Mouse (Mus musculus) forebrain, embryonic 16.5 days (tissue): Measurements from ENCODE around the gene Oscar. TPM values are rescaled to one million over a fixed set of nuclear protein-coding genes. Genes with fewer than 3 reads are reported as not detected.

Experiments used
- ATAC-seq: fragments of 200-750 bp; cut with Nextera tagmentation; 2 replicates; pipeline ENCODE4 v1.8.0; 2017; ENCODE audit warnings: mild to moderate bottlenecking, moderate library complexity
- H3K27ac ChIP-seq: fragments of 300-500 bp; sonication (generic); 2 replicates; pipeline ENCODE4 v1.5.1; 2014; ENCODE audit warnings: low read length, control low read depth
- H3K27me3 ChIP-seq: fragments of 300-500 bp; sonication (generic); replicated peaks from 2 replicates; pipeline ENCODE4 v1.6.1; 2014; ENCODE audit warnings: low read length; ENCODE audit not compliant: control insufficient read depth, insufficient read depth
- H3K36me3 ChIP-seq: fragments of 300-500 bp; sonication (generic); 2 replicates; pipeline ENCODE4 v1.6.1; 2014; ENCODE audit not compliant: control insufficient read depth, insufficient read depth
- H3K4me1 ChIP-seq: fragments of 300-500 bp; sonication (generic); replicated peaks from 2 replicates; pipeline ENCODE4 v1.6.1; 2014; ENCODE audit warnings: low read length; ENCODE audit not compliant: control insufficient read depth, insufficient read depth
- H3K4me2 ChIP-seq: fragments of 300-500 bp; sonication (generic); 2 replicates; pipeline ENCODE4 v1.6.1; 2014; ENCODE audit warnings: mild to moderate bottlenecking, low read length, control low read depth
- H3K4me3 ChIP-seq: fragments of 300-500 bp; sonication (generic); replicated peaks from 2 replicates; pipeline ENCODE4 v1.5.1; 2014; ENCODE audit warnings: mild to moderate bottlenecking, low read length, control low read depth
- H3K9ac ChIP-seq: fragments of 300-500 bp; sonication (generic); replicated peaks from 2 replicates; pipeline ENCODE4 v1.6.1; 2014; ENCODE audit warnings: low read depth, low read length, control low read depth
- H3K9me3 ChIP-seq: fragments of 300-500 bp; sonication (generic); 2 replicates; pipeline ENCODE4 v1.6.1; 2016; ENCODE audit warnings: low read length; ENCODE audit not compliant: control insufficient read depth
- WGBS: fragments of 180-500 bp; shearing (Covaris S2); extraction: QIAGEN DNeasy Blood & Tissue Kit; methylation state at CpG from one replicate; pipeline ENCODE4 v1.1.7; 2014; 5-methylcytosine and 5-hydroxymethylcytosine counted together
- polyA plus RNA-seq: library from polyadenylated mRNA; unstranded; fragments of >200 nt; fragmentation: Nextera tagmentation; extraction: Ambion mirVana; gene quantifications from 2 replicates; pipeline ENCODE4 v1.2.1, GENCODE M21; 2015

Gene Oscar
- polyA plus RNA-seq, 1 experiment from 2014 or later, result 0.46 TPM

DNA sequence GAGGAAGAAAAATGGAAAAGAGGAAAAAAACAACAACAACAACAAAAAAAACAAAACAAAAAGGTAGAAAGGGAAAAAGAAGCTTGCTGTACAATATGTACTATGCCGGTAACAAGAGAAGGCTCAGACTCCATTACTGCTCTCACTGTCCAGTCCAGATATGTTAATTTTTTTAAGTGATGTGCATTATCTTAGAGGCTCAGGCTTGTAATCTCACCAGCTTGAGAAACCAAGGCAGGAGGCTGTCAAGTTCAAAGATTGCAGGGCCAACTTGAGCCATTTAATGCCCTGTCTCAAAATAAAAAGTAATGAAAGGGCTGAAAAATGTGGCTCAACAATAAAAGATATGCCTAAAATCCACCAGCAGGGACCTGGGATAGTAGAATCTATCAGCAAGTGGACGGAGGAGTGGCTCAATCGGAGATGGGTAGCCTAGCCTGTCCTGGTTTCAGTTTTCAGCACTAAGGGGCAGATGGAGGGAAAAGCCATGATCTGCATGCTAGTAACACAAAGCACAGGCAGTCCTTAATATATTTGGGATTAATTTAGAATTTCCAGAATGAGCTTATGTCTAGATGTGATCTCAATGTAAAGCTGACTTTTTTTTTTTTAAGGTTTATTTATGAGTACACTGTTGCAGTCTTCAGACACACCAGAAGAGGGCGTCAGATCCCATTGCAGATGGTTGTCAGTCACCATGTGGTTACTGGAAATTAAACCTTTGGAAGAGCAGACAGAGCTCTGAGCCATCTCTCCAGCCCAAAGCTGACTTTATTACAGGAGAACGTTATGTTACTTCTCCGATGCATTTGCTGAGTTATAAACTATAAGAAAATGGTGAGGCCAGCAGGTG, 658 bp upstream of the Oscar start:
- Histone ChIP-seq H3K4me2 (peak overlapping the region; percentile 69), H3K27ac (0 out of 2 replicates have a peak overlapping the region, but pooled peaks have one; percentile 27)

DNA sequence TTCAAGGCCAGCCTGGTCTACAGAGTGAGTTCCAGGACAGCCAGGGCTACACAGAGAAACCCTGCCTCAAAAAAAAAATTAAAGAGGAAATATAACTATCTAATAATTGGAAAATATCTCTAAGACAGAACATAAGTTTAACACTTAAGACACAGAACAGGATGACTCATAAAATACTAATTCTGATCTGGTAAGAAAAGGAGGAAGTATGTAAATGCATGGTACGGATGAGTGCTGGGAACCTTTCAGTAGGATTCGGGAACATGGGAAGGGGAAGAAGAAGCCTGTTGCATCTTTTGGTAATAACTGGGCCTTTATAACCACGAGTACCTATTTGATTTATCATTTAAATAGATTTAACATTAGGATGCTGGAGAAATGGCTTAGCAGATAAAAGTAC, 1.9 kb downstream of the Oscar start:
- WGBS, result 84% methylated on average over 3 of the region's 3 CpGs
- H3K9ac ChIP-seq, result no peak overlapping the region
- H3K36me3 ChIP-seq, result no peaks in the 10 kb centered on the region
- no peak overlapping the region for H3K27ac ChIP-seq
- H3K9me3 ChIP-seq, result no peaks in the 10 kb centered on the region
- H3K4me1 ChIP-seq, result peaks cover 6% of the 10 kb centered on the region
- ATAC-seq, result no peak
- H3K4me2 ChIP-seq, result no peak overlapping the region
- H3K27me3 ChIP-seq, result no peaks in the 10 kb centered on the region
- no peak overlapping the region for H3K4me3 ChIP-seq

More for the DNA sequence above, 658 bp upstream of the Oscar start:
- Histone ChIP-seq H3K9ac (no peak overlapping the region), H3K36me3 (peaks cover 7% of the 10 kb centered on the region), H3K27me3 (no peaks in the 10 kb centered on the region), H3K4me1 (peaks cover 6% of the 10 kb centered on the region), H3K9me3 (no peaks in the 10 kb centered on the region), H3K4me3 (peak overlapping the region; percentile 61)
- 43% methylated on average over 6 of the region's 6 CpGs for WGBS
- peak; percentile 63 for ATAC-seq

DNA sequence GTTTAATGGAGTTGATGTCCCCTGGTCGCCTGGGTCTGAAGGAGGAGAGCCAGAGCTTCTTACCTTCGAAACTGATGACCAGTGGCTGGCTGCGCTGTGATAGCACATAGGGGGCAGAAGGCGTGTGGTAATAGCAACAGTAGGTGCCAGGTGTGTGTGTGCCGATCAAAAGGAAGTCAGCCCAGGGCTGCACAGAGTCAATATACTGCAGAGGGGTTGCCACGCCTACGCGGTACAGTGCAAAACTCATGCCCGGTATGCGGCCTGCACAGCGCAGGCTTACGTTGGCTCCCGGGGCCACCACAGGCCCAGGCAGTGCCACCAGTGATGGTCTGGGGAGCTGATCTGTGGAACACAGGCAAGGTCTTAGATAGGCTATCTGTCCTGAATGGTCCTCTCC, 5.0 kb downstream of the Oscar start:
- no peaks in the 10 kb centered on the region for H3K27me3 ChIP-seq
- 92% methylated on average over 13 of the region's 13 CpGs for WGBS
- no peak overlapping the region for H3K4me2 ChIP-seq

DNA sequence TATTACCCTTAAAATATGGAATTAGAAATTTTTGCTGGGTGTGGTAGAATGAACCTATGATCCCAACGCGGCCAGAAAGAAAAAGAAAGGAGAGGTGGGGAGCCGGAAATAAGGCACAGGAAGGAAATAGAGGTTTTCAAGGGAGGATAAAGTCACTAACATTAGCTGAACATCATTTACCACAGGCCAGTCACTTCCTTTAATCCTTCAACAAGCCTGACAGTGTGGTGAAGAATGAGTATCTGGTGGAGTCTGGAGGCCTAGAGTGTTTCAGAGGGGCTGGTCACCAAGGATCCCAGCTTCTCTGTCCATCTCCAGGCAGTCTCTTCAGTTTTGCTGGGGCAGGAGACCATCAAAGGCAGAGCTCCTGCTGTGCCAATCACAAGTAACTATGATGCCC, 5.5 kb downstream of the Oscar start:
- Histone ChIP-seq H3K9me3 (no peaks in the 10 kb centered on the region), H3K4me1 (no peaks in the 10 kb centered on the region), H3K27ac (no peak overlapping the region), H3K27me3 (no peaks in the 10 kb centered on the region), H3K9ac (no peak overlapping the region), H3K4me2 (no peak overlapping the region), H3K36me3 (no peaks in the 10 kb centered on the region), H3K4me3 (no peak overlapping the region)
- WGBS, result 87% methylated on average over 3 of the region's 3 CpGs
- no peak for ATAC-seq

More for the DNA sequence above, 5.0 kb downstream of the Oscar start:
- Histone ChIP-seq H3K9me3 (no peaks in the 10 kb centered on the region), H3K36me3 (no peaks in the 10 kb centered on the region), H3K9ac (no peak overlapping the region), H3K4me1 (no peaks in the 10 kb centered on the region), H3K27ac (no peak overlapping the region), H3K4me3 (no peak overlapping the region)
- ATAC-seq, result no peak

DNA sequence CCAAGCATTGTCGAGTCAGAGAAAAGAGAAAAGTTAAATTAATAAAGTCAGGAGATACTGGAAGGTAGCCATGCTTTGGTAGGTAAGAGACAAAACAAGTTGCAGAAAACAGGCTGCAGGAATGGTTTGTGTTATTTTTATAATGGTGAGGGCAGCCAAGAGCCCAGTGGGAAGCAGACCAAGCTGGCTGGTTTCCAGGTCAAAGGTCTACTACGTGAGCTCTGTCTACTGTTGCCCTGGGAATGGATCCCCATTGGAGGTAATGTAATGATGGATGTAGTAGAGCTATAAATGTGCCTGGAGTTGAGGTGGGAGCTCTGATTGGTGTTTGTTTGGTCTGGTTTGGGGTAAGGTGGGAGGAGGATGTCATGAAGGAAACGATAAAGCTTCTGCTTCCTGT, 6.9 kb downstream of the Oscar start:
- Histone ChIP-seq H3K9ac (no peak overlapping the region), H3K27ac (no peak overlapping the region), H3K27me3 (no peaks in the 10 kb centered on the region), H3K36me3 (no peaks in the 10 kb centered on the region), H3K4me1 (no peaks in the 10 kb centered on the region), H3K9me3 (no peaks in the 10 kb centered on the region), H3K4me3 (no peak overlapping the region), H3K4me2 (no peak overlapping the region)
- ATAC-seq, result no peak
- 72% methylated on average over 3 of the region's 3 CpGs for WGBS

DNA sequence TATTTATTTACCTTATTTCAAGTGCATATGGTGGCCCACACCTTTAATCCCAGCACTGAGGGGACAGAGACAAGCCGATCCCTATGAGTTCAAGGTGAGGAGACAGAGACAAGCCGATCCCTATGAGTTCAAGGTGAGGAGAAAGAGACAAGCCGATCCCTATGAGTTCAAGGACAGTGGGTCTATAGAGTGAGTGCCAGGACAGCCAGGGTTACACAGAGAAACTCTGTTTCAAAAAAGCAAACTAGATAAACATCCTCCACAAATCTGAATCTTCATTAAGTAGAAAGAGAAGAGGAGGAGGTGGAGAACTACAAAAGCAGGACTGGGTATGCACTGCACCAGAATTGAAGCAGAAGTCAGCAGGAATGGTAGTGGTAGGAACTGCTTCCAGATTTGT, 7.3 kb downstream of the Oscar start:
- no peak overlapping the region for H3K4me3 ChIP-seq
- no peak for ATAC-seq
- no peaks in the 10 kb centered on the region for H3K27me3 ChIP-seq
- WGBS, result 96% methylated on average over 3 of the region's 3 CpGs
- no peaks in the 10 kb centered on the region for H3K9me3 ChIP-seq
- H3K27ac ChIP-seq, result no peak overlapping the region
- no peak overlapping the region for H3K4me2 ChIP-seq
- no peak overlapping the region for H3K9ac ChIP-seq
- H3K4me1 ChIP-seq, result no peaks in the 10 kb centered on the region
- no peaks in the 10 kb centered on the region for H3K36me3 ChIP-seq

DNA sequence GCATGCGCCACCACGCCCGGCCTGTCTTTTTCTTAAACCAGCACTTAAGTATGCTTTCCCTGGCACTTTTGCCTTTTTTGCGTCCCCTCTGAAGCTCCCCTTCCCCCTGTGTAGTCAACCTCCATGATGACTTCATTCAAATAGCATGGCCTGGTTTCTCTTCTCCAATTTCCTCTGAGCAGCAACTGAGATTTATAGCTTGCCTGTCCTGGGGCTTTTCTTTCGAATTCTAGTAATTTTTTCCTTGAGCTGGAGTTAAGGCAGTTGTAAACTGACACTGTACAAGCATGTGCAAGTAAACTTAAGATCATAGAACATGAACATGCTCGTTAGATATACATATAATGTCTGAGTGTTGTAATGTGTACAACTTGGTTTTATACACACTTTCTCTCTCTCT, 8.6 kb downstream of the Oscar start:
- Histone ChIP-seq H3K36me3 (no peaks in the 10 kb centered on the region), H3K4me3 (no peak overlapping the region), H3K9me3 (no peaks in the 10 kb centered on the region), H3K27me3 (no peaks in the 10 kb centered on the region), H3K27ac (no peak overlapping the region), H3K4me1 (no peaks in the 10 kb centered on the region), H3K9ac (no peak overlapping the region), H3K4me2 (no peak overlapping the region)
- 85% methylated on average over 6 of the region's 6 CpGs for WGBS
- ATAC-seq, result no peak

DNA sequence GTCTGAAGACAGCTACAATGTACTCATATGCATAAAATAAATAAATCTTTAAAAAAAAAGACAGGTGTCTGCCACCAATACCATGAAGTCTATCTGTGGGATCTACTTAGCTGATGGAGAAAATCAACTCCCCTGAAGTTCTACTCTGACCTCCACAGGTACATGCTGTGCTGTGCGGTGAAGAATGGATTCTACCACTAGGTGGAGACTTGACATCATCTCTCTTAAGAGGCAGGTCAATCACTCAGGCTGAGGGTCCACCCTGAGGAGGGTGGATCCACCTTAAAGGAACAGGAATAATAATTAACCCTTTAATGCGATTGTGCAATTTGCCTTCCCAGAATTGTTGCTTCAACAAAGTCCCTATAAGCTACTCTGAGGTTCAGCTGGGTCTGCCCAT, 9.2 kb downstream of the Oscar start:
- Histone ChIP-seq H3K4me3 (no peak overlapping the region), H3K36me3 (no peaks in the 10 kb centered on the region), H3K9ac (no peak overlapping the region), H3K9me3 (no peaks in the 10 kb centered on the region), H3K4me1 (no peaks in the 10 kb centered on the region), H3K4me2 (no peak overlapping the region), H3K27me3 (no peaks in the 10 kb centered on the region), H3K27ac (no peak overlapping the region)
- 20% methylated on average over 2 of the region's 2 CpGs for WGBS
- ATAC-seq, result no peak

DNA sequence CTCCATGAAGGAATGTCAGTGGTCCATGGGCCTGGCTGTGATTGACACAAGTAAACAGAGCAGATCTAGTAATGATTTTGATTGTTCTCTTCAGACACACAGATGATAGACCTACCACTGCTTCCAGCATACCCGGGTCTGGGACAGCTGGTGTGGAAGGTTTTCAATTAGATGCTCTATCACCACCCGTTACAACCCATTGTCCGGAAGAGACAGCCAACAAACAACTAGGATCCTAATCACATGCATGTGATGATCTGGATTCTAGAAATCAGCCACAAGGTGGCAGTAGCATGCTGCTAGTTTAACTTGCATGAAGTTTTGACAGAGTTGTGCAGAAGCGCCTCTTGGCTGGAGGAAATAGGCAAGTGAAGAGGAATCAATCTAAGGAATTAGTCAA, 14.8 kb downstream of the Oscar start:
- no peak overlapping the region for H3K9ac ChIP-seq
- H3K27ac ChIP-seq, result no peak overlapping the region
- H3K36me3 ChIP-seq, result no peaks in the 10 kb centered on the region
- WGBS, result 8% methylated on average over 4 of the region's 4 CpGs
- H3K4me2 ChIP-seq, result no peak overlapping the region
- peak; percentile 49 for ATAC-seq
- no peak overlapping the region for H3K4me3 ChIP-seq
- no peaks in the 10 kb centered on the region for H3K27me3 ChIP-seq
- no peaks in the 10 kb centered on the region for H3K9me3 ChIP-seq
- H3K4me1 ChIP-seq, result no peaks in the 10 kb centered on the region
